Comparison of ENCODE assay signal across 17 mouse cellular contexts in genomic region chr11:64846577-64847147, GRCm38 (mm10).
"Had no signal": no experiment of that assay in that cellular context is flagged by ENCODE, and none has a peak within 500 bp of the region (broad histone marks: within the 10 kb centered on the region; RNA-seq: fewer than 3 reads in every experiment).

No protein-coding gene starts in this region.

- H3K4me2 ChIP-seq: lung, embryonic 14.5 days; midbrain, embryonic 12.5 days; neural tube, embryonic 13.5 days; neural tube, embryonic 15.5 days had no signal

- DNase-seq: lung, adult 18-20 months; lung, embryonic 14.5 days; lung, postnatal 10 days; lung, postnatal 4 days; midbrain, embryonic 14.5 days; right cerebral cortex, postnatal 25 days; right cerebral cortex, postnatal 4 days; spleen, adult 18-20 months; thymus, adult 18-20 months; thymus, postnatal 14 days; thymus, postnatal 36 days had no signal

- H3K36me3 ChIP-seq: midbrain, embryonic 10.5 days; midbrain, embryonic 12.5 days; neural tube, embryonic 13.5 days; neural tube, embryonic 15.5 days had no signal

- ATAC-seq: midbrain, embryonic 16.5 days had no signal

- H3K4me3 ChIP-seq: midbrain, embryonic 10.5 days; midbrain, embryonic 12.5 days; myocyte; neural tube, embryonic 13.5 days; neural tube, embryonic 15.5 days had no signal

- H3K27me3 ChIP-seq: midbrain, embryonic 12.5 days; neural tube, embryonic 13.5 days; neural tube, embryonic 15.5 days had no signal

- H3K27ac ChIP-seq: midbrain, embryonic 10.5 days; midbrain, embryonic 12.5 days; neural tube, embryonic 13.5 days; neural tube, embryonic 15.5 days had no signal

- H3K9me3 ChIP-seq: midbrain, embryonic 10.5 days; midbrain, embryonic 12.5 days; neural tube, embryonic 13.5 days; neural tube, embryonic 15.5 days had no signal

- H3K9ac ChIP-seq: lung, embryonic 14.5 days; midbrain, embryonic 12.5 days; neural tube, embryonic 13.5 days; neural tube, embryonic 15.5 days had no signal

- H3K4me1 ChIP-seq: midbrain, embryonic 12.5 days; neural tube, embryonic 13.5 days; neural tube, embryonic 15.5 days had no signal
